Mouse (Mus musculus): ENCODE measurements around the gene Klrb1c. TPM values are rescaled to one million over a fixed set of nuclear protein-coding genes. Genes with fewer than 3 reads are reported as not detected.
"Not testable (repeated sequence)": the region's sequence is repeated elsewhere in the genome, so short reads cannot be mapped to it uniquely, and the experiment has no call there.

Gene Klrb1c
- polyA plus RNA-seq, 1 experiment = 6.6 TPM

- no peak for TF ChIP-seq POLR2A (IDR thresholded peaks at IDR 0.05; ENCODE audit: borderline replicate concordance, control insufficient read depth, low read depth, low read length)
- TF ChIP-seq CTCF (IDR thresholded peaks at IDR 0.05; ENCODE audit: control insufficient read depth, insufficient read depth, low read length) = no peak
- peak overlapping the region; percentile 36 for H3K4me3 ChIP-seq (replicated peaks; ENCODE audit: control insufficient read depth, low read depth, low read length)
- no peak overlapping the region for H3K27ac ChIP-seq (ENCODE audit: control insufficient read depth, insufficient read depth, low read depth, low read length, poor library complexity)
- 28% methylated on average over 7 of the region's 7 CpGs for WGBS
- peaks cover 3% of the 10 kb centered on the region; the same call in 1 of the 2 replicates for H3K4me1 ChIP-seq (ENCODE audit: control insufficient read depth, insufficient read depth, low read length)
Observed at GRCm38 (mm10) chr6:128799896-128800270, 10.9 kb upstream of the Klrb1c start.

GRCm38 (mm10) chr6:128799144-128799895 is 10.3 kb upstream of the Klrb1c start:
- WGBS = under 1% methylated on average over 49 of the region's 49 CpGs
- peak overlapping the region; percentile 97 for H3K4me3 ChIP-seq (replicated peaks; ENCODE audit: control insufficient read depth, low read depth, low read length)
- not testable (repeated sequence) for H3K4me1 ChIP-seq (ENCODE audit: control insufficient read depth, insufficient read depth, low read length)
- H3K27ac ChIP-seq (ENCODE audit: control insufficient read depth, insufficient read depth, low read depth, low read length, poor library complexity) = peak overlapping the region; percentile 72
- peak; percentile 61; the same call in 1 of the 2 replicates for TF ChIP-seq POLR2A (IDR thresholded peaks at IDR 0.05; ENCODE audit: borderline replicate concordance, control insufficient read depth, low read depth, low read length)
- peak; percentile 55; the same call in 1 of the 2 replicates for TF ChIP-seq CTCF (IDR thresholded peaks at IDR 0.05; ENCODE audit: control insufficient read depth, insufficient read depth, low read length)

GRCm38 (mm10) chr6:128798772-128799143 is 9.7 kb upstream of the Klrb1c start:
- WGBS = under 1% methylated on average over 20 of the region's 20 CpGs
- H3K27ac ChIP-seq (ENCODE audit: control insufficient read depth, insufficient read depth, low read depth, low read length, poor library complexity) = peak overlapping the region; percentile 72
- H3K4me1 ChIP-seq (ENCODE audit: control insufficient read depth, insufficient read depth, low read length) = not testable (repeated sequence)
- peak overlapping the region; percentile 76 for H3K4me3 ChIP-seq (replicated peaks; ENCODE audit: control insufficient read depth, low read depth, low read length)

- Histone ChIP-seq H3K27ac (ENCODE audit: control insufficient read depth, insufficient read depth, low read depth, low read length, poor library complexity) (peak overlapping the region; percentile 25; the same call in 1 of the 2 replicates), H3K4me3 (replicated peaks; ENCODE audit: control insufficient read depth, low read depth, low read length) (peak overlapping the region; percentile 29), H3K4me1 (ENCODE audit: control insufficient read depth, insufficient read depth, low read length) (peaks cover 3% of the 10 kb centered on the region; the same call in 1 of the 2 replicates)
- no peak for TF ChIP-seq POLR2A (IDR thresholded peaks at IDR 0.05; ENCODE audit: borderline replicate concordance, control insufficient read depth, low read depth, low read length)
- no peak for TF ChIP-seq CTCF (IDR thresholded peaks at IDR 0.05; ENCODE audit: control insufficient read depth, insufficient read depth, low read length)
- 46% methylated on average over 15 of the region's 15 CpGs for WGBS
Observed at GRCm38 (mm10) chr6:128797936-128798771, 9.1 kb upstream of the Klrb1c start.

- no peak overlapping the region; the same call in 1 of the 2 replicates for H3K27ac ChIP-seq (ENCODE audit: control insufficient read depth, insufficient read depth, low read depth, low read length, poor library complexity)
- 67% methylated on average over 12 of the region's 12 CpGs for WGBS
- no peak for TF ChIP-seq POLR2A (IDR thresholded peaks at IDR 0.05; ENCODE audit: borderline replicate concordance, control insufficient read depth, low read depth, low read length)
- TF ChIP-seq CTCF (IDR thresholded peaks at IDR 0.05; ENCODE audit: control insufficient read depth, insufficient read depth, low read length) = no peak
Observed at GRCm38 (mm10) chr6:128797185-128797905, 8.3 kb upstream of the Klrb1c start.

GRCm38 (mm10) chr6:128796321-128796955 is 7.4 kb upstream of the Klrb1c start:
- 12% methylated on average over 8 of the region's 8 CpGs for whole genome bisulfite sequencing
- no peak for TF ChIP-seq POLR2A (IDR thresholded peaks at IDR 0.05; ENCODE audit: borderline replicate concordance, control insufficient read depth, low read depth, low read length)
- TF ChIP-seq CTCF (IDR thresholded peaks at IDR 0.05; ENCODE audit: control insufficient read depth, insufficient read depth, low read length) = no peak
- Histone ChIP-seq H3K4me1 (ENCODE audit: control insufficient read depth, insufficient read depth, low read length) (peaks cover 3% of the 10 kb centered on the region; the same call in 1 of the 2 replicates), H3K4me3 (replicated peaks; ENCODE audit: control insufficient read depth, low read depth, low read length) (no peak overlapping the region), H3K27ac (ENCODE audit: control insufficient read depth, insufficient read depth, low read depth, low read length, poor library complexity) (peak overlapping the region; percentile 65)

More at GRCm38 (mm10) chr6:128797185-128797905, 8.3 kb upstream of the Klrb1c start:
- Histone ChIP-seq H3K4me1 (ENCODE audit: control insufficient read depth, insufficient read depth, low read length) (peaks cover 3% of the 10 kb centered on the region; the same call in 1 of the 2 replicates), H3K4me3 (replicated peaks; ENCODE audit: control insufficient read depth, low read depth, low read length) (no peak overlapping the region)

GRCm38 (mm10) chr6:128793734-128794133 is 4.7 kb upstream of the Klrb1c start:
- H3K4me1 ChIP-seq (ENCODE audit: control insufficient read depth, insufficient read depth, low read length) = peaks cover 3% of the 10 kb centered on the region; the same call in 1 of the 2 replicates
- no peak overlapping the region for H3K27ac ChIP-seq (ENCODE audit: control insufficient read depth, insufficient read depth, low read depth, low read length, poor library complexity)
- no peak overlapping the region for H3K4me3 ChIP-seq (replicated peaks; ENCODE audit: control insufficient read depth, low read depth, low read length)
- WGBS = 33% methylated on average over 6 of the region's 6 CpGs
- TF ChIP-seq POLR2A (IDR thresholded peaks at IDR 0.05; ENCODE audit: borderline replicate concordance, control insufficient read depth, low read depth, low read length) (no peak), CTCF (IDR thresholded peaks at IDR 0.05; ENCODE audit: control insufficient read depth, insufficient read depth, low read length) (no peak)

- H3K27ac ChIP-seq (ENCODE audit: control insufficient read depth, insufficient read depth, low read depth, low read length, poor library complexity); H3K4me3 ChIP-seq (replicated peaks; ENCODE audit: control insufficient read depth, low read depth, low read length); H3K4me1 ChIP-seq (ENCODE audit: control insufficient read depth, insufficient read depth, low read length): not testable (repeated sequence)
- 66% methylated on average over 4 of the region's 4 CpGs for WGBS
Observed at GRCm38 (mm10) chr6:128790491-128790994, 1.5 kb upstream of the Klrb1c start.
